Mouse (Mus musculus) forebrain, embryonic 12.5 days (tissue): ENCODE data around the gene Rps23. TPM values are rescaled to one million over a fixed set of nuclear protein-coding genes. Genes with fewer than 3 reads are reported as not detected.
"Not testable (repeated sequence)": the region's sequence is repeated elsewhere in the genome, so short reads cannot be mapped to it uniquely, and the experiment has no call there.

Experiments used
- ATAC-seq: fragments of 200-750 bp; cut with Nextera tagmentation; 2 replicates; pipeline ENCODE4 v1.8.0; 2017; ENCODE audit warnings: moderate TSS enrichment; ENCODE audit not compliant: low FRiP score
- H3K27ac ChIP-seq: fragments of 300-500 bp; sonication (generic); 2 replicates; pipeline ENCODE4 v1.5.1; 2016; ENCODE audit warnings: mild to moderate bottlenecking
- H3K27me3 ChIP-seq: fragments of 300-500 bp; sonication (generic); 2 replicates; pipeline ENCODE4 v1.6.1; 2016; ENCODE audit warnings: mild to moderate bottlenecking
- H3K36me3 ChIP-seq: fragments of 300-500 bp; sonication (generic); replicated peaks from 2 replicates; pipeline ENCODE4 v1.6.1; 2016; ENCODE audit warnings: mild to moderate bottlenecking
- H3K4me1 ChIP-seq: fragments of 300-500 bp; sonication (generic); 2 replicates; pipeline ENCODE4 v1.6.1; 2016
- H3K4me2 ChIP-seq: fragments of 300-500 bp; sonication (generic); 2 replicates; pipeline ENCODE4 v1.6.1; 2016; ENCODE audit warnings: mild to moderate bottlenecking, moderate library complexity
- H3K4me3 ChIP-seq: fragments of 300-500 bp; sonication (generic); replicated peaks from 2 replicates; pipeline ENCODE4 v1.5.1; 2016; ENCODE audit warnings: mild to moderate bottlenecking
- H3K9ac ChIP-seq: fragments of 300-500 bp; sonication (generic); 2 replicates; pipeline ENCODE4 v1.6.1; 2016; ENCODE audit warnings: mild to moderate bottlenecking
- H3K9me3 ChIP-seq: fragments of 300-500 bp; sonication (generic); 2 replicates; pipeline ENCODE4 v1.6.1; 2016
- WGBS: fragments of 180-500 bp; shearing (Covaris S2); methylation state at CpG from one replicate; pipeline ENCODE4 v1.1.7; 2016; 5-methylcytosine and 5-hydroxymethylcytosine counted together
- polyA plus RNA-seq: library from polyadenylated mRNA; unstranded; fragments of >200 nt; fragmentation: Nextera tagmentation; extraction: Ambion mirVana; gene quantifications from 2 replicates; pipeline ENCODE4 v1.2.1, GENCODE M21; 2016

The Rps23 gene
- polyA plus RNA-seq, 1 experiment from 2014 or later: 198 TPM

- no peaks in the 10 kb centered on the region for H3K36me3 ChIP-seq
- ATAC-seq: peak; percentile 14; the same call in 1 of the 2 replicates
- H3K9me3 ChIP-seq: no peaks in the 10 kb centered on the region
- no peak overlapping the region for H3K9ac ChIP-seq
- no peaks in the 10 kb centered on the region for H3K27me3 ChIP-seq
- H3K4me3 ChIP-seq: no peak overlapping the region
- peaks cover 15% of the 10 kb centered on the region for H3K4me1 ChIP-seq
- WGBS: 38% methylated on average over 7 of the region's 7 CpGs
- peak overlapping the region; percentile 62 for H3K27ac ChIP-seq
- H3K4me2 ChIP-seq: no peak overlapping the region
Observed at GRCm38 (mm10) chr13:90913675-90914192, 9.0 kb upstream of the Rps23 start.

DNA sequence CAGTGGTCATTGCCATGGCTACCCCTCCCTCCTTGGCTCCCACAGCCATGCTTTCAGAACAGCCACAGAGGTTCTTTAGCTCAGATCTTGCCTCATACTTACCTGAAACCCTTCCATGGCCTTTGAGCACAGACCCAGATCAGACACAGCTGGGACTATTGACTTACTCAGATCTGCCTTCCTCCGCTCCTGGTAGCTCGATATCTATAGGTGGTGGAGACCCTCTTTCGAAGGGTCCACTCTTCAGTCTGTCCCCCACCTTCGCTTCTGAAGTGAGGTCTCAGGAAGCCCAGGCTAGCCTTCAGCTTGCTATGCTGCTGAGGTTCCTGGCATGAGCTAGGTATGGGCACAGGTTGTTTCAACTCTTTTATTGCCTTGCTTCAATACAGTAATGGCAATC lies 8.0 kb upstream of the Rps23 start:
- Histone ChIP-seq H3K4me1 (peaks cover 15% of the 10 kb centered on the region), H3K4me3 (no peak overlapping the region), H3K27ac (no peak overlapping the region), H3K9me3 (no peaks in the 10 kb centered on the region), H3K36me3 (no peaks in the 10 kb centered on the region), H3K27me3 (no peaks in the 10 kb centered on the region), H3K9ac (no peak overlapping the region), H3K4me2 (no peak overlapping the region)
- 97% methylated on average over 4 of the region's 4 CpGs for WGBS
- ATAC-seq: no peak

DNA sequence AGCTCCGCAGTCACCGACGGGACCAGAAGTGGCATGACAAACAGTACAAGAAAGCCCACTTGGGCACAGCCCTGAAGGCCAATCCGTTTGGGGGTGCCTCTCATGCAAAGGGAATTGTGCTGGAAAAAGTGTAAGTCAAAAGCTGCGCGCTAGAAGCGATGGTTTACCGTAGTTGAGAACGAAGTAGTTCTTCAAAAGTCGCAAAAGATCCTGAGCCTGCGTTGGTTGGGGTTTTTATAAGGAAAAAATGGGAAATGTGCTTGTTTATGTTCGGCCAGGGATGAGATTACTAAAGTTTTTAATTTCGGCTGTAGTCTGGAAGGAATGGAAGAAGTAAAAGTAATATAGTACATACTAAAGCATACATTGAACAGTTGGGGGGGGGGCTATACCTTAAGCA lies 859 bp downstream of the Rps23 start:
- peaks cover 39% of the 10 kb centered on the region for H3K36me3 ChIP-seq
- not testable (repeated sequence) for H3K9me3 ChIP-seq, ATAC-seq, H3K4me1 ChIP-seq, H3K27ac ChIP-seq, H3K27me3 ChIP-seq
- WGBS: under 1% methylated on average over 13 of the region's 13 CpGs
- peak overlapping the region; percentile 87 for H3K4me3 ChIP-seq
- H3K4me2 ChIP-seq: peak overlapping the region; percentile 61
- H3K9ac ChIP-seq: peak overlapping the region; percentile 87

DNA sequence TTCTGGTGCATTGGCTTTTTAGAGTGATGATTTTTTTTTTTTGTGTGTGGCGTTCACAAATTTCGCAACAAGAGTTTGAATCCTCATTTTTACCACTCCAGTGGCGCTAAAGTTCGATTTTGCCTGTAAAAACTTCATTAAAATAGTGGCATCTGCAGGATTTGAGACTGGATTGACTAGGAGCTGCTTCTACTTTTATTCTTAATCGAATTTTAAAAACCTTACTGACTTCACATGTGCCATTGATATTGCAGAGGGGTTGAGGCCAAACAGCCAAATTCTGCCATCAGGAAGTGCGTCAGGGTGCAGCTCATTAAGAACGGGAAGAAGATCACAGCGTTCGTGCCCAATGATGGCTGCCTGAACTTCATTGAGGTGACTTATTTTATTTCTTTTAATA lies 1.3 kb downstream of the Rps23 start:
- Histone ChIP-seq H3K4me3 (peak overlapping the region; percentile 87), H3K27ac (no peak overlapping the region), H3K4me1 (0 out of 2 replicates have a peak, but pooled peaks cover 6% of the 10 kb centered on the region), H3K36me3 (peaks cover 43% of the 10 kb centered on the region), H3K4me2 (peak overlapping the region; percentile 61), H3K9me3 (no peaks in the 10 kb centered on the region), H3K27me3 (no peaks in the 10 kb centered on the region), H3K9ac (peak overlapping the region; percentile 87)
- 54% methylated on average over 9 of the region's 9 CpGs for WGBS
- ATAC-seq: no peak

DNA sequence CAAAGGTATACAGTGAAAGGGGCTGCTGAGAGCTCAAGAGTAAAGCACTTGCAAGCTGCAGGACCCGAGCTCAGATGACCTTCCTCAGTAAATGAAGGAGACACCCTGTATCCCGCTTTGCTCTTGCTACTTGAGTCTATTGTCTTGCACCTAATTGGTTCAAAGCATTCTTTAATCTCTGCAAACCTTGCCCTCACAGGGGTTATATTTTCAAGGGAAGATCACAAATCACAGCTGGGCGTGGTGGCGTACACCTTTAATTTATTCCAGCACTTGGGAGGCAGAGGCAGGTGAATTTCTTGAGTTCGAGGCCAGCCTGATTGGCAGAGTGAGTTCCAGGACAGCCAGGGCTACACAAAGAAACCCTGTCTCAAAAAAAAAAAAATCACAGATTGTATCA lies 2.4 kb downstream of the Rps23 start:
- ATAC-seq: no peak
- WGBS: 92% methylated on average over 5 of the region's 5 CpGs
- no peaks in the 10 kb centered on the region for H3K9me3 ChIP-seq
- H3K4me2 ChIP-seq: no peak overlapping the region
- no peaks in the 10 kb centered on the region for H3K27me3 ChIP-seq
- H3K36me3 ChIP-seq: peaks cover 45% of the 10 kb centered on the region
- no peak overlapping the region for H3K27ac ChIP-seq
- no peak overlapping the region for H3K4me3 ChIP-seq
- H3K4me1 ChIP-seq: 0 out of 2 replicates have a peak, but pooled peaks cover 6% of the 10 kb centered on the region
- H3K9ac ChIP-seq: no peak overlapping the region

- H3K4me1 ChIP-seq: 0 out of 2 replicates have a peak, but pooled peaks cover 6% of the 10 kb centered on the region
- H3K9ac ChIP-seq: no peak overlapping the region
- H3K27me3 ChIP-seq: no peaks in the 10 kb centered on the region
- ATAC-seq: no peak
- H3K36me3 ChIP-seq: peaks cover 45% of the 10 kb centered on the region
- H3K9me3 ChIP-seq: no peaks in the 10 kb centered on the region
- H3K27ac ChIP-seq: no peak overlapping the region
- no peak overlapping the region for H3K4me3 ChIP-seq
- WGBS: 80% methylated on average over 7 of the region's 7 CpGs
- H3K4me2 ChIP-seq: no peak overlapping the region
Observed at GRCm38 (mm10) chr13:90926125-90926765, 3.5 kb downstream of the Rps23 start.

GRCm38 (mm10) chr13:90926938-90927633 lies 4.3 kb downstream of the Rps23 start:
- Histone ChIP-seq H3K4me2 (no peak overlapping the region), H3K27me3 (no peaks in the 10 kb centered on the region), H3K4me1 (0 out of 2 replicates have a peak, but pooled peaks cover 6% of the 10 kb centered on the region), H3K27ac (no peak overlapping the region), H3K9me3 (no peaks in the 10 kb centered on the region), H3K4me3 (no peak overlapping the region), H3K36me3 (peaks cover 45% of the 10 kb centered on the region), H3K9ac (no peak overlapping the region)
- ATAC-seq: no peak
- 85% methylated on average over 5 of the region's 5 CpGs for WGBS

DNA sequence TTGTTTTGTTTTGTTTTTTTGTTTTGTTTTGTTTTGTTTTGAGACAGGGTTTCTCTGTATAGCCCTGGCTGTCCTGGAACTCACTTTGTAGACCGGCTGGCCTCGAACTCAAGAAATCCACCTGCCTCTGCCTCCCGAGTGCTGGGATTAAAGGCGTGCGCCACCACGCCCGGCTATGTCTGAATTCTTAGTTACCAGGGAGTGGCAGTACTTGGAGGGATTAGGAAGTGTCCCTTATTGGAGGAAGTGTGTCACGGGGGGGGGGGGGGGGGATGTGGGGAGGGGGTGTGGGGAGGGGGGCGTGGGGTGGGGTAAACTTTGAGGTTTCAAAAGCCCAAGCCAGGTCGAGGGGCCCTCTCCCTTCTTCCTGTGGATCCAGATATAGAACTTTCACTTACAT lies 5.5 kb downstream of the Rps23 start:
- 93% methylated on average over 7 of the region's 10 CpGs for WGBS
- H3K36me3 ChIP-seq: peaks cover 45% of the 10 kb centered on the region
- not testable (repeated sequence) for H3K4me2 ChIP-seq, H3K27ac ChIP-seq, H3K9me3 ChIP-seq, H3K27me3 ChIP-seq, H3K4me1 ChIP-seq, ATAC-seq, H3K9ac ChIP-seq, H3K4me3 ChIP-seq

DNA sequence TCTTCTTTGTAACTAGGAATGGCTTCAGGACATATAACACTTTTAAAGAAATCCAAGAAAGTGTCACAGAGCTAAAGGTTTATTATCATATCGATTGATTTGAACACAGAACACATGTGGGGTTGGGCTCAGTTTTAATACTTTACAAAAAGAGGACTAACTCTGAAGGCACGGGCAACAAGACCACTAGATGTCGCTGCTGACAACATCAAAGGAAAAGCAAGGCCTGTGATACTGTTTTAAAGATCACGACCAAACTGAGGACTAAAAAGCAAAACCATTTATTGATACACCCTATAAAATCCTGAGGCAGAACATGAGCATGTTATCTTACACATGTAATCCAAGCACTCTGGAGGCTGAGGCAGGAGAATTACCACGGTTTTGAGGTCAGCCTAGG lies 7.1 kb downstream of the Rps23 start:
- H3K27me3 ChIP-seq: no peaks in the 10 kb centered on the region
- H3K4me2 ChIP-seq: no peak overlapping the region
- H3K36me3 ChIP-seq: peaks cover 43% of the 10 kb centered on the region
- no peak overlapping the region for H3K4me3 ChIP-seq
- peak; percentile 24; the same call in 1 of the 2 replicates for ATAC-seq
- WGBS: 26% methylated on average over 5 of the region's 5 CpGs
- H3K27ac ChIP-seq: no peak overlapping the region
- no peaks in the 10 kb centered on the region for H3K4me1 ChIP-seq
- no peaks in the 10 kb centered on the region for H3K9me3 ChIP-seq
- H3K9ac ChIP-seq: no peak overlapping the region

GRCm38 (mm10) chr13:90933256-90933655 lies 10.5 kb downstream of the Rps23 start:
- Histone ChIP-seq H3K4me2 (no peak overlapping the region), H3K4me3 (no peak overlapping the region), H3K36me3 (peaks cover 10% of the 10 kb centered on the region), H3K27ac (no peak overlapping the region), H3K4me1 (no peaks in the 10 kb centered on the region), H3K27me3 (no peaks in the 10 kb centered on the region), H3K9ac (no peak overlapping the region), H3K9me3 (no peaks in the 10 kb centered on the region)
- ATAC-seq: no peak
- WGBS: 46% methylated on average over 3 of the region's 3 CpGs

GRCm38 (mm10) chr13:90935852-90936251 lies 13.1 kb downstream of the Rps23 start:
- H3K4me2 ChIP-seq: no peak overlapping the region
- H3K27ac ChIP-seq: no peak overlapping the region
- H3K27me3 ChIP-seq: no peaks in the 10 kb centered on the region
- H3K36me3 ChIP-seq: no peaks in the 10 kb centered on the region
- no peak overlapping the region for H3K4me3 ChIP-seq
- no peaks in the 10 kb centered on the region for H3K9me3 ChIP-seq
- H3K9ac ChIP-seq: no peak overlapping the region
- no peak for ATAC-seq
- no peaks in the 10 kb centered on the region for H3K4me1 ChIP-seq
- 88% methylated on average over 7 of the region's 7 CpGs for WGBS

- no peaks in the 10 kb centered on the region for H3K9me3 ChIP-seq
- H3K4me3 ChIP-seq: no peak overlapping the region
- H3K27me3 ChIP-seq: no peaks in the 10 kb centered on the region
- no peaks in the 10 kb centered on the region for H3K36me3 ChIP-seq
- no peak for ATAC-seq
- H3K27ac ChIP-seq: no peak overlapping the region
- H3K4me1 ChIP-seq: no peaks in the 10 kb centered on the region
- H3K4me2 ChIP-seq: no peak overlapping the region
- 69% methylated on average over 6 of the region's 6 CpGs for WGBS
- H3K9ac ChIP-seq: no peak overlapping the region
Observed at GRCm38 (mm10) chr13:90939192-90939591, 16.4 kb downstream of the Rps23 start.

DNA sequence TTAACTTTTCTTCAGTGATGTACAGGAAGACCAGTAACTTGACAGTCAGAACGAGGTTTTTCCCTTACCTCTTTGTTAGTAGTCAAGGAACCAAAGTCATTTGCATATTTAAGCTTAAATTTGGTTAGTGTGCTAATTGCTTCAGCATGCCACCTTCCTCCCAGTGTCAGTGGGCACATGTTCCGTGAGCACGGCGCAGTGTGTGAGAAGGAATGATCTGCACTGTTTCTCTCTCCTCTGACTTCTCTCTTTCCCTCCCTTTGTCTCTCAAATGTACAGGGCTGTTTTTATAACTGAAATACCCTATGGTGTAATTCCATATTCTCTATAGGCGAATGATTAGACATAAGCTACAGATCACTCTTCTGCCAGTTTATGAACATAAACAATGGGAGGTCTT lies 16.8 kb downstream of the Rps23 start:
- Histone ChIP-seq H3K9ac (no peak overlapping the region), H3K4me1 (no peaks in the 10 kb centered on the region), H3K27me3 (no peaks in the 10 kb centered on the region), H3K4me2 (no peak overlapping the region), H3K4me3 (no peak overlapping the region), H3K36me3 (no peaks in the 10 kb centered on the region), H3K27ac (no peak overlapping the region), H3K9me3 (no peaks in the 10 kb centered on the region)
- no peak for ATAC-seq
- 77% methylated on average over 5 of the region's 5 CpGs for WGBS
